ENCODE assay signal across 8 mouse cellular contexts in the genomic region with DNA sequence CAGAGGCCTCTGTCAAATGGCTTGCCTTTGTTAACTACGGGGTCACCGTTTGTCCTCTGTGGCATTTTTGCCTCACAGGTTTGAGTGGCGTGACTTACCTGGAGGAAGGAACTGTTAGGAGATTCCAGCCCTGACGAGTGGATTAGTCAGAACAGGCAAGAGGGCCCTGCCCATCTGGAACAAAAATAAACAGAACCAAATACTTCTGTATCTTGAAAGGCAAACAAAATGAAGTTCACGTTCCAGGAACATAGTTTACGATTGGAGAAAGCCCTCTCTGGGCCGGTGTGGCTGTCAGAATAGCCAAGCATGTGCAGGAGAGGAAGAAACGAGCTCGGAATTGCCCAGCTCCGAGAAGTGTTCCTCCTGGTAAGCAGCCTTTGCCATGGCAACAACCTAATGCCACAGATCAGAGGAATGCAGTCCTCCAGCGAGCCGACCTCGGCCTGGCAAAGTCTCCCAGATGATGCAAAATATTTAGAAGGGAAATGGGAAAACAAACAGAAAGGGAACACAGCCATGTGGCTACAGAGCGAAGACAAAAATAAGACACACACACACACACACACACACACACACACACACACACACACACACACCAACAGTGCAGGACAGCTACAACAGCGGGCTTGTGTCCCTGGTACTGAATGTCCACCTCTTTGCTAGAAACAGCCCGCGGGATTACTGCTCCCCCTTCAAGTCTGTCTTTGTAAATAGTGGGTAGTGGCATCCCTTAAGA.
DNase-seq lines count a peak whose midpoint lies in the region; ATAC-seq lines count a peak whose summit lies in the region.

No protein-coding gene starts in this region.

- DNase-seq in 3T3-L1 (ENCODE audit: low read depth, low spot score): peak; percentile 82
- DNase-seq in gastrocnemius, postnatal 14 days: peak; percentile 26
- DNase-seq in intestine, embryonic 14.5 days (ENCODE audit: low spot score): peak; percentile 66
- peak; percentile 17 to 47 for DNase-seq in left cerebral cortex, postnatal 36 days (ENCODE audit: low spot score in 2 of 2)
- no peak for DNase-seq in thymus, adult 18-20 months

- H3K9me3 ChIP-seq in intestine, embryonic 14.5 days (ENCODE audit: control insufficient read depth, low read length): no peaks in the 10 kb centered on the region
- no peaks in the 10 kb centered on the region for H3K9me3 ChIP-seq in midbrain, embryonic 13.5 days
- no peaks in the 10 kb centered on the region for H3K9me3 ChIP-seq in stomach, embryonic 16.5 days (replicated peaks; ENCODE audit: control insufficient read depth, low read length)

- no peaks in the 10 kb centered on the region for H3K27me3 ChIP-seq in intestine, embryonic 14.5 days (replicated peaks; ENCODE audit: control insufficient read depth, insufficient read depth, low read length)
- no peaks in the 10 kb centered on the region for H3K27me3 ChIP-seq in midbrain, embryonic 13.5 days
- H3K27me3 ChIP-seq in stomach, embryonic 16.5 days (ENCODE audit: control insufficient read depth, insufficient read depth, low read length): no peaks in the 10 kb centered on the region

- no peak overlapping the region for H3K4me3 ChIP-seq in intestine, embryonic 14.5 days (ENCODE audit: low read depth, low read length)
- peak overlapping the region; percentile 19; the same call in 1 of the 2 replicates for H3K4me3 ChIP-seq in midbrain, embryonic 13.5 days (replicated peaks)
- no peak overlapping the region for H3K4me3 ChIP-seq in stomach, embryonic 16.5 days (replicated peaks; ENCODE audit: low read length)

- H3K9ac ChIP-seq in intestine, embryonic 14.5 days (ENCODE audit: low read length): no peak overlapping the region
- H3K9ac ChIP-seq in midbrain, embryonic 13.5 days (replicated peaks): peak overlapping the region; percentile 7; the same call in 1 of the 2 replicates
- H3K9ac ChIP-seq in stomach, embryonic 16.5 days (ENCODE audit: low read length): peak overlapping the region; percentile 42

- peak overlapping the region; percentile 29 for H3K4me2 ChIP-seq in intestine, embryonic 14.5 days (ENCODE audit: low read length)
- peak overlapping the region; percentile 43 for H3K4me2 ChIP-seq in midbrain, embryonic 13.5 days (replicated peaks)
- H3K4me2 ChIP-seq in stomach, embryonic 16.5 days (ENCODE audit: low read depth, low read length): peak overlapping the region; percentile 44

- H3K27ac ChIP-seq in intestine, embryonic 14.5 days (ENCODE audit: low read depth): peak overlapping the region; percentile 58
- peak overlapping the region; percentile 81 for H3K27ac ChIP-seq in midbrain, embryonic 13.5 days
- H3K27ac ChIP-seq in stomach, embryonic 16.5 days (ENCODE audit: low read length): peak overlapping the region; percentile 91

- intact Hi-C loops in gastrocnemius, postnatal 14 days (cut with DNase I; ENCODE audit: low total_unique reads): no loop called here
- intact Hi-C loops in left cerebral cortex, postnatal 36 days (cut with DNase I): loop anchor here (10.0 kb wide), 1 partner anchor 113 kb away; the partner anchor contains the start of gene Cav2

- 0 out of 2 replicates have a peak, but pooled peaks have one; percentile 5 for ATAC-seq in common myeloid progenitor, adult 5-6 weeks (replicated peaks; ENCODE audit: low read depth, poor library complexity, severe bottlenecking)
- peak; percentile 68; the same call in 1 of the 2 replicates for ATAC-seq in intestine, embryonic 14.5 days (replicated peaks; ENCODE audit: low FRiP score, low TSS enrichment, low read depth)
- peak; percentile 88 for ATAC-seq in midbrain, embryonic 13.5 days
- ATAC-seq in stomach, embryonic 16.5 days (ENCODE audit: insufficient read depth, low FRiP score): peak; percentile 79; the same call in 1 of the 2 replicates

- H3K4me1 ChIP-seq in intestine, embryonic 14.5 days (replicated peaks; ENCODE audit: control insufficient read depth, insufficient read depth, low read length): peaks cover 15% of the 10 kb centered on the region
- H3K4me1 ChIP-seq in midbrain, embryonic 13.5 days (replicated peaks): peaks cover 29% of the 10 kb centered on the region
- H3K4me1 ChIP-seq in stomach, embryonic 16.5 days (ENCODE audit: control insufficient read depth, insufficient read depth, low read length): peaks cover 24% of the 10 kb centered on the region

- WGBS in intestine, embryonic 14.5 days: 13% methylated on average over 17 of the region's 17 CpGs
- WGBS in midbrain, embryonic 13.5 days: 8% methylated on average over 17 of the region's 17 CpGs
- 17% methylated on average over 17 of the region's 17 CpGs for WGBS in stomach, embryonic 16.5 days

- H3K36me3 ChIP-seq in intestine, embryonic 14.5 days (ENCODE audit: control insufficient read depth, insufficient read depth, low read length): no peaks in the 10 kb centered on the region
- no peaks in the 10 kb centered on the region for H3K36me3 ChIP-seq in midbrain, embryonic 13.5 days
- no peaks in the 10 kb centered on the region for H3K36me3 ChIP-seq in stomach, embryonic 16.5 days (ENCODE audit: control insufficient read depth, insufficient read depth, low read length)

Comparison
In these comparisons a context has a peak if more than half of its experiments do, and no peak if none do; other contexts are left out.
1. DNase-seq: peak in 3T3-L1 (single experiment), gastrocnemius, postnatal 14 days (single experiment), intestine, embryonic 14.5 days (single experiment) and left cerebral cortex, postnatal 36 days (2 of 2); none in thymus, adult 18-20 months (0 of 2).
2. ATAC-seq: peak in every context shown above with its lines; median percentile 88 in midbrain, embryonic 13.5 days; 79 in stomach, embryonic 16.5 days; 68 in intestine, embryonic 14.5 days; 5 in common myeloid progenitor, adult 5-6 weeks.
3. Peak in every context shown above with its lines, with median percentiles within 50 percentile points of each other: H3K27ac ChIP-seq and H3K4me2 ChIP-seq.